Mouse (Mus musculus) heart, postnatal 14 days (tissue): Measurements from ENCODE around the gene Vps52. TPM values are rescaled to one million over a fixed set of nuclear protein-coding genes. Genes with fewer than 3 reads are reported as not detected.

Source experiments
- DNase-seq, 2 experiments: peaks; one replicate each; pipeline ENCODE4 v3.0.0; 2021 to 2022
- intact Hi-C: fragments of 180-260 bp; cut with DNase I; formaldehyde crosslinking; loops from one replicate; pipeline ENCODE4 v1.15.1; 2025
- long read RNA-seq, 2 experiments: library from polyadenylated mRNA; stranded (forward); transcript quantifications; one replicate each; pipeline ENCODE4 v2.0.0; 2021
- total RNA-seq, 2 experiments: library from RNA; stranded (reverse); gene quantifications; 2 replicates each; pipeline ENCODE4 v1.2.3; 2021

The Vps52 gene
- total RNA-seq: 10 to 100 TPM; 35.0 to 37.8 TPM
- long read RNA-seq, experiment 1, transcript Vps52-201 (20 exons, 3,383 nt): major isoform, 74 of 96 reads
- long read RNA-seq, experiment 1, partial matches to known transcripts: 15 of 96 reads
- long read RNA-seq, experiment 1, other reads (novel, unspliced or antisense): 7 of 96 reads
- long read RNA-seq, experiment 2, transcript Vps52-201 (20 exons, 3,383 nt): major isoform, 67 of 88 reads
- long read RNA-seq, experiment 2, partial matches to known transcripts: 9 of 88 reads
- long read RNA-seq, experiment 2, other reads (novel, unspliced or antisense): 12 of 88 reads

DNA sequence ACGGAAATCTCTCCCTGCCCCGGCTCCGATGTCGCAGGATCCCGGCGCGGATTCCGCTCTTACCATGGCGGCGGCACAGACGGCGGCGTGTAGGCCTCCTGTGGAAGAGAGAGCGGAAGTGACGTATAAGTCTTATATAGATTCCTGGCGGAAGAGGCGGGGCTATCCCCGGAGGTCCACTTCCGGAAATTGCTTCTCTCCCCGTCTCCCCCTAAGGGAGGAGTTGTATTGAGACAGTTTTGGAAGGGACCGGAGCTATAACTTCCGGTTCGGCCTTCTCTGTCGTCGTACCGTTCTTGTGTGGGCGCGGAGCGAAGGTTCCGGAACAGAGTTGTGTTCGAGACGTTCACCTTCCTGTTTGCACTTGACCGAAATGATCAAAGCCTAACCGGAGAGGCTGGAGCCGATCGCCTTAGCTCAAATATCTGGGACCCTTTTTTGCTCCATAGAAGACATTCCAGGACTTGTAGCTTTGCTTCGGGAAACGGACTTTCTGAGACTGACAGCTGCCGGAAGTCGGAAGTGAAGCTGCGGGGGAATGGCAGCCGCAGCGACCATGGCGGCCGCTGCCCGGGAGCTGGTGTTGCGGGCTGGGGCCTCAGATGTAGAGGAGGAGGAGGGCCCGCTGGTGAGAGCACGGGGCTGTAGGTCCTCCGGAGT lies at the start of gene Vps52, which contains the start of gene Rps18:
TSS of gene Vps52 (plus strand) at position 258 of the 660 bp plus-strand sequence.
TSS of gene Rps18 (minus strand) at position 447 of the 660 bp plus-strand sequence.
- intact Hi-C loops: loop anchor here (5.0 kb wide), 1 partner anchor 67 kb away; the partner anchor contains the start of gene Ring1
- peak; percentile 94 to 97 for DNase-seq

DNA sequence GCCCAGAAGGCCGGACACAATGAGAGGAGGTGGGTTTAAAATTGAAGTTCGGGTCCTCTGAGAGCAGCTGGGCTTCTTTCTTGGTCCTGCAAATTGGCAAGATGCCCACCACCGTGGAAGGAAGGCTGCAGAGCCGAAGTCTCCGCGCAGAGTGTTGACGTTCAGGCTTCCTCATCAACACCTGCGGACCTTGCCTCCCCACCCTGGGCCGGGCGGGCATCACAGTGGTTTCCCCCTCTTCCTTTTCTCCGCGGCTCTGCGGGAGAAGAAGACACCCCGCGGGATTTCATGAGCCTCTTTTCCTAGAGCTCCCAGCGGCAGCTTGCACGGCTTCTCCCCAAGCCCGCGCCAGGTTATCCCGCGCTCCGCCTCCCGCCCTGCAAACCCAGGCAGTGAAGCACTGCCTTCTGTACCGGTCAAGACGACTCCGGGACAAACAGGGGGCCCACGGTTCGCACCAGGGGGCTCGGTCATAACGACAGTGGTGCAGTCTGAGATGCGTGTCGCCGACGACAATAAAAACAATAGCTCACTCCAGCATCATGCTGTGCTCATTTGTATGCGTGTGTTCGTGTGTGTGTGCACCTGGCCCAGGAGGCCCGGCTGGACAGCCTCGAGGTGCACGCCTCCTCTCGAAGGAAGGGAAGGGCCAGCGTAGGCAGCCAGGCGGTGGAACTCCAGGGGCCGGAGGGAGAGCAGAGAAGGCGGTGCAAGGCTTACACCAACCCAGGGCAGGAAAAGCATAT lies 47.1 kb upstream of the Vps52 start:
- intact Hi-C loops: no loop called here
- peak; percentile 36 to 51 for DNase-seq

DNA sequence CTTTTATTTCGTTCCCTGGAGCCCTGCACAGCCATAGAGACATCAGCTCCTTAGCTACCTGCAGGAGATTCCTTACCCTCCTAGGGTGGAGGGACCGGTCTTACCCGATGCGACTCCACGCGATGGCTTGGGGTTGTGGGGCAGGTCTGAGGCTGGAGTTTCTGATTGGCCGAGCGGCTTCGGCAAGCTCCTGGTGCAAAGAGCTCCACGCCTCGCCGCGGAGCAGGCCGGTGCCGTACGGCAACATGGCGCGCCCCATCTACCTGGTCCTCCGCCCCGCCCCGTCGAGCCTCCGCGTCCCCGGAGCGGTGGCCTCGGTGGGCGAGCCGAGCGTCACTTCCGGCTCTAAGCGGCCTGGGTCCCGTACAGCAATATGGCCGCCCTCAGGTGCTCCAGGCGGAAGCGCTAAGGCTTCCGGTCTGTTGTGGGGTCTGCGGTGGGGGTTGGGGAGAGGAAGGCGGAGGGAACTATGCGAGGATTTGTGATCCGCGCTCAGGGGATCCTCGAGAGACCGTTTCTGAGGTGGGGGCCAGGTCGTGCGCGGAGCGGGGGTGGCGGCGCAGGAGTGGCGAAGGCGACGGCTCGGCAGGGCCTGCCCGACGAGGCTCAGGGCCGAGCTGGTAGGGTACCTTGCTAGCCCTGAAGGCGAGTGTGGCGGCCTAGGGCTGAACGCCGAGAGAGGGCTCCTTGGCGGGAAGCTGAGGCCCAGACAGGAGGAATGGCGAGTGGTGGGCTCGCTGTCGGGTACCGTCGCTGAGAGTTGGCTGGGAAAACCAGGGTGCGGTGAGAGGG lies 46.3 kb upstream of the Vps52 start, which contains the start of gene Daxx:
TSS of gene Daxx (plus strand) at position 338 of the 792 bp plus-strand sequence.
- intact Hi-C loops: no loop called here
- peak; percentile 100 for DNase-seq

GRCm38 (mm10) chr17:33909869-33910250 lies 45.8 kb upstream of the Vps52 start:
- intact Hi-C loops: no loop called here
- peak; percentile 35 to 52 for DNase-seq

- no peak for DNase-seq
- intact Hi-C loops: no loop called here
Observed at GRCm38 (mm10) chr17:33910346-33911051, 45.1 kb upstream of the Vps52 start.

DNA sequence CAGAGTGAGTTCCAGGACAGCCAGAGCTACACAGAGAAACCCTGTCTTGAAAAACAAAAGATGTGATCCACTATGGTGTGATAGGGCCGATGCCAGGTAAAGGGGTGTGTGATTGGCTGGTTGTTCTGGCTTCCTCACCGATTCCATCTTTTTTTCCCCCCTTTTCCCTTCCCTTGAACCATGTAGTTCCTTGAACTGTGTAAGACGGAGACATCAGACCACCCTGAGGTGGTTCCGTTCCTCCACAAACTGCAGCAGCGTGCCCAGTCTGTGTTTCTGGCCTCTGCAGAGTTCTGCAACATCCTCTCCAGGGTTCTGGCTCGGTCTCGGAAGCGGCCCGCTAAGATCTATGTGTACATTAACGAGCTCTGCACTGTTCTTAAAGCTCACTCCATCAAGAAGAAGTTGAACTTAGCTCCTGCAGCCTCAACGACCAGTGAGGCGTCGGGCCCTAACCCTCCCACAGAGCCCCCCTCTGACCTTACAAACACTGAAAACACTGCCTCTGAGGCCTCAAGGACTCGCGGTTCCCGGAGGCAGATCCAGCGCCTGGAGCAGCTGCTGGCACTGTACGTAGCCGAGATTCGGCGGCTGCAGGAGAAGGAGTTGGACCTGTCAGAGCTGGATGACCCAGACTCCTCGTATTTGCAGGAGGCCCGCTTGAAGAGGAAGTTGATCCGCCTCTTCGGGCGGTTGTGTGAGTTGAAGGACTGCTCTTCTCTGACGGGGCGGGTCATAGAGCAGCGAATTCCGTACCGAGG lies 44.4 kb upstream of the Vps52 start:
- no peak for DNase-seq
- intact Hi-C loops: no loop called here

DNA sequence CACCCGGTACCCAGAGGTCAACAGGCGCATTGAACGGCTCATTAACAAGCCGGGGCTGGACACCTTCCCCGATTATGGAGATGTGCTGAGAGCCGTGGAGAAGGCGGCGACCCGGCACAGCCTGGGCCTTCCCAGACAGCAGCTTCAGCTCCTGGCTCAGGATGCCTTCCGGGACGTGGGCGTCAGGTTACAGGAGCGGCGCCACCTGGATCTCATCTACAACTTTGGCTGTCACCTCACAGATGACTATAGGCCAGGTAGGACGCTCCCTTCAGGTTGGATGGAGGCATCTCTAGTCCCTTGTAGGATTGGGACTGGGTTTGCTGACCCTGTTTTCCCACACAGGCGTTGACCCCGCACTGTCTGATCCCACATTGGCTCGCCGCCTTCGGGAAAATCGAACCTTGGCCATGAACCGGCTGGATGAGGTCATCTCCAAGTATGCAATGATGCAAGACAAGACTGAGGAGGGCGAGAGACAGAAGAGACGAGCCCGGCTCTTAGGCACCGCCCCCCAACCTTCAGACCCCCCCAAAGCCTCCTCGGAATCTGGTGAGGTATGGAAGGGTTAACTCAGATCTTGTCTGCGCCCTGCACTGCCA lies 43.7 kb upstream of the Vps52 start:
- intact Hi-C loops: no loop called here
- DNase-seq: no peak

DNA sequence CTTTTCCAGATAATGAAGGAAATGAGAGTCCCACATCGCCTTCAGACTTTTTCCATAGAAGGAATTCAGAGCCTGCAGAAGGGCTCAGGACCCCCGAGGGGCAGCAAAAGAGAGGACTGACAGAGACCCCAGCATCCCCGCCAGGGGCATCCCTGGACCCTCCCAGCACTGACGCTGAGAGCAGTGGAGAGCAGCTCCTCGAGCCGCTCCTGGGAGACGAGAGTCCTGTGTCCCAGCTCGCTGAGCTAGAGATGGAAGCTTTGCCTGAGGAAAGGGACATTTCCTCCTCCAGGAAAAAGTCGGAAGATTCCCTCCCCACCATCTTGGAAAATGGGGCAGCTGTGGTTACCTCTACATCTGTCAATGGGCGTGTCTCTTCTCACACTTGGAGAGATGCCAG lies 42.3 kb upstream of the Vps52 start:
- DNase-seq: no peak
- intact Hi-C loops: no loop called here

GRCm38 (mm10) chr17:33913905-33914304 lies 41.7 kb upstream of the Vps52 start:
- intact Hi-C loops: no loop called here
- no peak for DNase-seq

- intact Hi-C loops: no loop called here
- DNase-seq: no peak
Observed at GRCm38 (mm10) chr17:33914969-33915391, 40.6 kb upstream of the Vps52 start.

GRCm38 (mm10) chr17:33915671-33916250 lies 39.9 kb upstream of the Vps52 start, which contains the start of the genes Tapbp and Zbtb22:
Gene Tapbp (plus strand): TSS chr17:33915899.
Gene Zbtb22 (plus strand): TSS chr17:33915904.
- intact Hi-C loops: no loop called here
- peak; percentile 93 for DNase-seq

DNA sequence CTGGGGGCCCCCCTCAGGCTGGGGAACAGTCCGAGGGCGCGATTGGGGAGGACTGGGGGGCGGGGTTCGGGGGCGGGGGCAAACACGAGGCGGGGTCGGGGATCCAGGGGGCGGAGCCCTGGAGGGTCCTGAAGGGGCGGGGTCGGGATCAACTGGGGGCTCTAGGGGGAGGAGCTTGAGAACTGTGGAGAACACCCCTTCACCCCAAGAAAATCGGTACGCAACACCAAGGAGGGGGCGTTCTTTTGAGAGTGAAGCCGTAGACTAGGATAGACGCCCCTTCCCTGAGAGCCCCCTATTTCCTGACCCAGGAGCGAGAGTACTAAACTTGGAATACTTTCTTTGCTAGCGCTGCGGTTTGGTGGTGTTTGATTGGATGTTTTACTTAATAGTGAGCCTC lies 39.3 kb upstream of the Vps52 start:
- intact Hi-C loops: no loop called here
- no peak for DNase-seq

DNA sequence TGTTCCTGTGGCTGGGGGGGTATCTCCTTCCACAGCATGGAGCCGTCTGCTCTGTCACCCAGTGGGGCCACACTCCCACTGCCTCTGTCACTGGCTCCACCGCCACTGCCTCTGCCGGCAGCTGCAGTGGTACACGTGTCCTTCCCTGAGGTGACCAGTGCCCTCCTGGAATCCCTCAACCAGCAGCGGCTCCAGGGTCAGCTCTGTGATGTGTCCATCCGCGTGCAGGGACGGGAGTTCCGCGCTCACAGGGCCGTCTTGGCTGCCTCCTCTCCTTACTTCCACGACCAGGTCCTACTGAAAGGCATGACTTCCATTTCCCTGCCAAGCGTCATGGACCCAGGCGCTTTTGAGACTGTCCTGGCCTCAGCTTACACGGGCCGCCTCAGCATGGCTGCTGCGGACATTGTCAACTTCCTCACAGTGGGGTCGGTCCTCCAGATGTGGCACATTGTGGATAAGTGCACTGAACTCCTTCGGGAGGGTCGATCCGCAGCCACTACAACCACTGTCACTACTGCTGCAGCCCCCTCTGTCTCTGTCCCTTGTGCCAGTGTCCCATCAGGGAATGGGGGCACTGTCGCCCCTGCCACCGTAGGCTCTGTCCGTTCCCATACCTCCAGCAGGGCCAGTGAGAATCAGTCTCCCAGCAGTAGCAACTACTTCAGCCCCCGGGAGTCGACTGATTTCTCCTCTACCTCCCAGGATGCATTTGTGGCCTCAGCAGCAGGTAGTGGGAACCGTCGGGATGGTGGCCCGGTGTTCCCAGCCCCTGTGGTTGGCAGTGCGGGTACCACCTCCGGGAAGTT lies 38.6 kb upstream of the Vps52 start:
- DNase-seq: no peak
- intact Hi-C loops: no loop called here

DNA sequence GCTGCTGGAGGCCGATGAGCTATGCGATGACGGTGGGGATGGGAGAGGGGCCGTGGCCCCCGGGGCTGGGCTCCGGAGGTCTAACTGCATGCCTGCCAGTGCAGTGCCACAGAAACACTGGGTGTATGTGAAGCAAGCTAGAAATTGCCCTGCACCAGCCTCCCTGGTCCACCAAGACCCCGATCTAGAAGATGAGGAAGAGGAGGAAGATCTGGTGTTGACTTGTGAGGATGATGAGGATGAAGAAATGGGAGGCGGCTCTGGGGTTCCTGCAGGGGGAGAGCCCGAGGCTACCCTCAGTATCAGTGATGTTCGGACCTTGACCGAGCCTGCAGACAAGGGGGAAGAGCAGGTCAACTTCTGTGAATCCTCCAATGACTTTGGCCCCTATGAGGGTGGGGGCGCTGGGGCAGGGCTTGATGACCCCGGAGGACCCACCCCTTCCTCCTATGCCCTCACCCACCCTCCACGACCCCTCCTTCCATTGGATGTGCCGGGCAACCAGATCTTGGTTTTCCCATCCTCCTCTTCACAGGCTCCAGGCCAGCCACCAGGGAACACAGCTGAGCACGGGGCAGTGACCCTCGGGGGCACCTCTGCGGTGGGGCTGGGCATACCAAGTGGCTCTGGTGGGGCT lies 37.8 kb upstream of the Vps52 start:
- intact Hi-C loops: no loop called here
- DNase-seq: no peak

GRCm38 (mm10) chr17:33918293-33919203 lies 37.1 kb upstream of the Vps52 start:
- intact Hi-C loops: no loop called here
- peak; percentile 35 to 51 for DNase-seq
